ENCODE assay signal across 8 mouse cellular contexts in genomic region chr11:77214755-77215154, GRCm38 (mm10). TPM values are rescaled to one million over a fixed set of nuclear protein-coding genes. Genes with fewer than 3 reads are reported as not detected.
DNase-seq lines count a peak whose midpoint lies in the region; ATAC-seq and TF ChIP-seq lines count a peak whose summit lies in the region.

No protein-coding gene starts in this region.

- peak; percentile 17 for TF ChIP-seq CTCF in C2C12 (IDR thresholded peaks at IDR 0.05; ENCODE audit: control insufficient read depth, insufficient read depth, insufficient read length)
- peak; percentile 94; the same call in 1 of the 2 replicates for TF ChIP-seq CTCF in heart, adult 2 months (IDR thresholded peaks at IDR 0.05)
- peak; percentile 88 for TF ChIP-seq CTCF in midbrain, postnatal 0 days (IDR thresholded peaks at IDR 0.05)

- no peak overlapping the region for H3ac ChIP-seq in C2C12 (ENCODE audit: control insufficient read depth, insufficient read length, low read depth)

- no peak for TF ChIP-seq POLR2A in heart, adult 2 months (IDR thresholded peaks at IDR 0.05; ENCODE audit: insufficient read depth, low read depth, low read length)

- DNase-seq in adrenal gland, adult 8-10 months, result peak; percentile 28
- DNase-seq in heart, adult 2 months, result peak; percentile 48 to 61
- peak; percentile 70 for DNase-seq in kidney, adult 8-10 months
- peak; percentile 62 for DNase-seq in liver
- peak; percentile 88 for DNase-seq in midbrain, postnatal 0 days (ENCODE audit: low spot score)
- peak; percentile 45 to 72 for DNase-seq in spleen, postnatal 10 days (ENCODE audit: low spot score in 2 of 2)

- peaks cover 14% of the 10 kb centered on the region for H3K4me1 ChIP-seq in embryonic facial prominence, embryonic 13.5 days
- H3K4me1 ChIP-seq in heart, adult 2 months (ENCODE audit: control insufficient read depth, insufficient read depth, low read length), result peaks cover 1% of the 10 kb centered on the region
- H3K4me1 ChIP-seq in midbrain, postnatal 0 days (ENCODE audit: insufficient read depth, low read length), result peaks cover 8% of the 10 kb centered on the region; the same call in 1 of the 2 replicates

- peak; percentile 19; the same call in 1 of the 2 replicates for TF ChIP-seq EP300 in heart, adult 2 months (IDR thresholded peaks at IDR 0.05; ENCODE audit: insufficient read depth, low read depth, low read length)

- intact Hi-C loops in heart, adult 2 months (cut with DNase I), result loop anchor here (1.0 to 10.0 kb wide), 6 partner anchors 94 to 393 kb away; partner anchors contain the start of genes Coro6, Git1 and Taok1

- no peak overlapping the region for H3K27ac ChIP-seq in embryonic facial prominence, embryonic 13.5 days
- peak overlapping the region; percentile 15; the same call in 1 of the 2 replicates for H3K27ac ChIP-seq in heart, adult 2 months
- no peak overlapping the region for H3K27ac ChIP-seq in midbrain, postnatal 0 days (ENCODE audit: low read depth, low read length)

- H3K4me2 ChIP-seq in embryonic facial prominence, embryonic 13.5 days, result peak overlapping the region; percentile 72
- peak overlapping the region; percentile 71 for H3K4me2 ChIP-seq in midbrain, postnatal 0 days (ENCODE audit: low read depth, low read length, poor library complexity, severe bottlenecking)

- peaks cover 28% of the 10 kb centered on the region for H3K79me3 ChIP-seq in C2C12 (ENCODE audit: low read depth)

- H3K27me3 ChIP-seq in C2C12 (ENCODE audit: control insufficient read depth, insufficient read depth, insufficient read length), result no peaks in the 10 kb centered on the region
- H3K27me3 ChIP-seq in embryonic facial prominence, embryonic 13.5 days, result no peaks in the 10 kb centered on the region
- H3K27me3 ChIP-seq in heart, adult 2 months (ENCODE audit: control insufficient read depth, insufficient read depth, low read length), result no peaks in the 10 kb centered on the region
- H3K27me3 ChIP-seq in midbrain, postnatal 0 days (ENCODE audit: insufficient read depth, low read length), result no peaks in the 10 kb centered on the region

- 3% methylated on average over 1 of the region's 1 CpGs for WGBS in embryonic facial prominence, embryonic 13.5 days
- 0% methylated on average over 1 of the region's 1 CpGs for WGBS in heart, adult 2 months
- 0% methylated on average over 1 of the region's 1 CpGs for WGBS in midbrain, postnatal 0 days

- H3K9me3 ChIP-seq in embryonic facial prominence, embryonic 13.5 days, result no peaks in the 10 kb centered on the region
- no peaks in the 10 kb centered on the region for H3K9me3 ChIP-seq in midbrain, postnatal 0 days (ENCODE audit: low read length)

- H3K9ac ChIP-seq in embryonic facial prominence, embryonic 13.5 days, result no peak overlapping the region
- no peak overlapping the region for H3K9ac ChIP-seq in heart, adult 2 months (ENCODE audit: low read depth, low read length)
- H3K9ac ChIP-seq in midbrain, postnatal 0 days (replicated peaks; ENCODE audit: low read length, poor library complexity, severe bottlenecking), result no peak overlapping the region

- peak; percentile 78; the same call in 1 of the 2 replicates for ATAC-seq in embryonic facial prominence, embryonic 13.5 days (ENCODE audit: insufficient number of reproducible peaks, insufficient read depth, low FRiP score, low TSS enrichment, low read depth)
- no peak for ATAC-seq in midbrain, postnatal 0 days (ENCODE audit: low FRiP score)

- H3K36me3 ChIP-seq in C2C12 (ENCODE audit: control insufficient read depth, insufficient read depth), result no peaks in the 10 kb centered on the region
- no peaks in the 10 kb centered on the region for H3K36me3 ChIP-seq in embryonic facial prominence, embryonic 13.5 days
- peaks cover 2% of the 10 kb centered on the region; the same call in 1 of the 2 replicates for H3K36me3 ChIP-seq in heart, adult 2 months (ENCODE audit: control insufficient read depth, insufficient read depth, low read length)
- H3K36me3 ChIP-seq in midbrain, postnatal 0 days (ENCODE audit: insufficient read depth, low read length), result no peaks in the 10 kb centered on the region

- no peak overlapping the region for H3K4me3 ChIP-seq in C2C12 (ENCODE audit: insufficient read depth, poor library complexity, severe bottlenecking)
- H3K4me3 ChIP-seq in embryonic facial prominence, embryonic 13.5 days, result no peak overlapping the region
- no peak overlapping the region for H3K4me3 ChIP-seq in heart, adult 2 months
- peak overlapping the region; percentile 62; the same call in 1 of the 2 replicates for H3K4me3 ChIP-seq in midbrain, postnatal 0 days (ENCODE audit: low read depth, low read length)

- H3K79me2 ChIP-seq in C2C12 (ENCODE audit: control insufficient read depth, insufficient read depth), result peaks cover 35% of the 10 kb centered on the region
- H3K79me2 ChIP-seq in heart, adult 2 months (replicated peaks; ENCODE audit: control insufficient read depth, insufficient read depth, low read length), result no peaks in the 10 kb centered on the region; the same call in 1 of the 2 replicates

TF ChIP-seq in C2C12, 6 proteins besides CTCF, POLR2A, EP300 and RAD21:
- TF ChIP-seq FOSL1 (IDR thresholded peaks at IDR 0.05; ENCODE audit: insufficient read depth, low read length, poor library complexity, severe bottlenecking) (no peak), MYOG (IDR thresholded peaks at IDR 0.05; ENCODE audit: control insufficient read depth, extremely low read depth, insufficient read length) (no peak), USF1 (IDR thresholded peaks at IDR 0.05; ENCODE audit: low read depth) (no peak), MAX (IDR thresholded peaks at IDR 0.05) (no peak), MYOD1 (IDR thresholded peaks at IDR 0.05; ENCODE audit: control insufficient read depth, insufficient read length, low read depth) (no peak), CEBPB (IDR thresholded peaks at IDR 0.05; ENCODE audit: low read depth) (no peak)

RNA-seq across cellular contexts. Expression of gene Ssh2, which starts 1.3 kb away (rescaled TPM):
- 2.7 TPM for polyA plus RNA-seq in C2C12 (2012; fragmentation: generic; extraction: Trizol)
- 10 to 100 TPM; 14.8 to 23.1 (median 18.3) TPM for total RNA-seq in adrenal gland, adult 8-10 months (2022)
- polyA plus RNA-seq in embryonic facial prominence, embryonic 13.5 days (2015; fragmentation: Nextera tagmentation; extraction: Ambion mirVana), result 8.5 and 10.1 TPM in 2 replicates
- total RNA-seq in heart, adult 2 months (2021), result 10 to 100 TPM; 73.7 to 76.5 TPM
- polyA plus RNA-seq in heart, adult 2 months (2012; rRNA removed), result 22.6 and 42.0 TPM in 2 replicates
- total RNA-seq in midbrain, postnatal 0 days (2014; rRNA removed), result 43.2 and 49.1 TPM in 2 replicates
- polyA plus RNA-seq in midbrain, postnatal 0 days (2015; fragmentation: Nextera tagmentation; extraction: Ambion mirVana), result 12.1 and 14.5 TPM in 2 replicates

RNA-seq across cellular contexts. Expression of gene Efcab5, which starts 26.0 kb away (rescaled TPM):
- 0.05 TPM for polyA plus RNA-seq in C2C12 (2012; fragmentation: generic; extraction: Trizol)
- under 1 TPM; 0.30 to 0.59 (median 0.32) TPM for total RNA-seq in adrenal gland, adult 8-10 months (2022)
- 0.48 and 0.58 TPM in 2 replicates for polyA plus RNA-seq in embryonic facial prominence, embryonic 13.5 days (2015; fragmentation: Nextera tagmentation; extraction: Ambion mirVana)
- under 1 TPM; 0.20 to 0.52 TPM for total RNA-seq in heart, adult 2 months (2021)
- 0.44 and 0.45 TPM in 2 replicates for polyA plus RNA-seq in heart, adult 2 months (2012; rRNA removed)
- 0.44 and 1.3 TPM in 2 replicates for total RNA-seq in midbrain, postnatal 0 days (2014; rRNA removed)
- 0.51 and 0.65 TPM in 2 replicates for polyA plus RNA-seq in midbrain, postnatal 0 days (2015; fragmentation: Nextera tagmentation; extraction: Ambion mirVana)

Comparison
In these comparisons a context has a peak if more than half of its experiments do, and no peak if none do; other contexts are left out.
1. CTCF ChIP-seq: peak in every context shown above with its lines; median percentile 94 in heart, adult 2 months; 88 in midbrain, postnatal 0 days; 17 in C2C12.
2. DNase-seq: peak in every context shown above with its lines; median percentile 88 in midbrain, postnatal 0 days; 70 in kidney, adult 8-10 months; 62 in liver; 58 in spleen, postnatal 10 days; 54 in heart, adult 2 months; 28 in adrenal gland, adult 8-10 months.